Mouse (Mus musculus) layer of hippocampus, adult 9-11 months (tissue): ENCODE results near the gene Shisa3.
A peak's percentile ranks its signal among the peaks of the same experiment; 100 is the strongest.

ENCODE experiments used
- DNase-seq: peaks from one replicate; pipeline ENCODE4 v3.0.0; 2022

The Shisa3 gene

GRCm38 (mm10) chr5:67633831-67634268 lies 26.2 kb downstream of the Shisa3 start:
- no peak for DNase-seq

- no peak for DNase-seq
These were observed 26.7 kb downstream of the Shisa3 start for GRCm38 (mm10) chr5:67634339-67634738.

- no peak for DNase-seq
These were observed 33.1 kb downstream of the Shisa3 start for GRCm38 (mm10) chr5:67640596-67641312.

- DNase-seq, result no peak
These were observed 33.9 kb downstream of the Shisa3 start for GRCm38 (mm10) chr5:67641406-67642120.

GRCm38 (mm10) chr5:67643537-67644255 lies 36.0 kb downstream of the Shisa3 start:
- no peak for DNase-seq

- DNase-seq, result peak; percentile 30
These were observed 39.3 kb downstream of the Shisa3 start for GRCm38 (mm10) chr5:67646756-67647529.

- DNase-seq, result no peak
These were observed 39.9 kb downstream of the Shisa3 start for GRCm38 (mm10) chr5:67647568-67647967.

GRCm38 (mm10) chr5:67649156-67649555 lies 41.5 kb downstream of the Shisa3 start:
- DNase-seq, result no peak

- no peak for DNase-seq
These were observed 42.3 kb downstream of the Shisa3 start for GRCm38 (mm10) chr5:67650021-67650420.

GRCm38 (mm10) chr5:67652468-67652867 lies 44.8 kb downstream of the Shisa3 start:
- DNase-seq, result no peak

GRCm38 (mm10) chr5:67653543-67653942 lies 45.9 kb downstream of the Shisa3 start:
- DNase-seq, result no peak

- no peak for DNase-seq
These were observed 46.9 kb downstream of the Shisa3 start for GRCm38 (mm10) chr5:67654572-67654971.

GRCm38 (mm10) chr5:67655696-67656519 lies 48.2 kb downstream of the Shisa3 start:
- no peak for DNase-seq

- no peak for DNase-seq
These were observed 49.2 kb downstream of the Shisa3 start for GRCm38 (mm10) chr5:67656821-67657259.

GRCm38 (mm10) chr5:67659864-67660263 lies 52.2 kb downstream of the Shisa3 start:
- no peak for DNase-seq

- DNase-seq, result peak; percentile 23
These were observed 55.0 kb downstream of the Shisa3 start for GRCm38 (mm10) chr5:67662715-67663114.

- DNase-seq, result no peak
These were observed 61.8 kb downstream of the Shisa3 start for GRCm38 (mm10) chr5:67669436-67669896.

- DNase-seq, result no peak
These were observed 62.5 kb downstream of the Shisa3 start for GRCm38 (mm10) chr5:67670158-67670557.

GRCm38 (mm10) chr5:67673008-67673407 lies 65.3 kb downstream of the Shisa3 start:
- DNase-seq, result no peak
